Mouse (Mus musculus): ENCODE data around the gene Mrc2. TPM values are rescaled to one million over a fixed set of nuclear protein-coding genes. Genes with fewer than 3 reads are reported as not detected.

The Mrc2 gene
- polyA plus RNA-seq (2012) = 0.20 and 0.27 TPM in 2 replicates

GRCm38 (mm10) chr11:105292124-105293071 lies at the start of gene Mrc2:
Mrc2 (plus strand) TSS chr11:105292643.

Other genes starting within 250 kb of the Mrc2 start
- gene Efcab3, start 229.1 kb upstream of the Mrc2 start, polyA plus RNA-seq (2012) = not detected in 2 replicates
- gene Mettl2, start 166.2 kb upstream of the Mrc2 start, polyA plus RNA-seq (2012) = 14.2 and 17.6 TPM in 2 replicates
- gene Gm10842, start 145.8 kb upstream of the Mrc2 start, polyA plus RNA-seq (2012) = not detected in 2 replicates
- gene Tlk2, start 113.8 kb upstream of the Mrc2 start, polyA plus RNA-seq (2012) = 15.6 and 18.4 TPM in 2 replicates
- gene March10, start 164.1 kb downstream of the Mrc2 start, polyA plus RNA-seq (2012) = not detected in 2 replicates

Measured in megakaryocyte-erythroid progenitor cell, adult 5 weeks (primary cell).